Mouse (Mus musculus): Measurements from ENCODE around the gene Rbfox1. TPM values are rescaled to one million over a fixed set of nuclear protein-coding genes. Genes with fewer than 3 reads are reported as not detected.

The Rbfox1 gene
- polyA plus RNA-seq, 1 experiment: 0.22 TPM

DNA sequence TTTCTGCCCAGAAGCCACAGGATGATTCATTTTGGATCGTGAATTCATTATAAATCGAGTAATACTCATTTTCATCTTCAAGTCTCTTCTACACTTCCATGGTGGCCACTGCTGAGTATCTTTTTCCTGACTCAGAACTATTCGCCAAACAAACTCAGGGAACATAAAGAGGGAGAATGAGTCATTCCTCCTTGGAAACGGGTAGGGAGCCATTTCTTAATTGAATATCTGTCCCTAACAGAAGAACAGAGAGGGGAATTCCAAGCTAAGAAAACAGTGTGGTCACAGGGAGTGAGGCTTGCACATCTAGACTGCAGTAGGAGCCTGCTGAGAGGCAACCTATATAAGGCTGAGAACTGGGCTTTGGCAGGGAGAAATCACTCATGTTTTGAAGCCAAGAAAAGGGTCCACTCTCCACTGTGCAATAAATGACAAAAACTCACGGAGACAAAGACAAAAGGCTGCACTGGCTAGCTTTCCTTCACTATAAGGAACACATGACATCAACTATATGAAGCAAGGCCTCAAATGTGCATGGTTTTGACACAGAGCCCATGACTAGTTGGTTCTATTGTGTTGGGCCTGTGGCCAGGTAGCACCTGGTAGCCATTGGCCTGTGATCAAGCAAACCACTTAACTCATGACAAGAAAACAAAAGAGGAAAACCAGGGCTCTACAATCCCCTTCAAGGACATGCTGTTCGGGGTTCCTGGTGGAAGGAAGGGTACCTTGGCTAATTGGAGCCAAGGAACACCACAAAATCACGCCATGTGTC, 386.6 kb downstream of the Rbfox1 start:
- Histone ChIP-seq H3K27me3 (ENCODE audit: control insufficient read depth, insufficient read depth, insufficient read length) (no peaks in the 10 kb centered on the region), H3K4me3 (ENCODE audit: insufficient read depth, poor library complexity, severe bottlenecking) (no peak overlapping the region), H3ac (ENCODE audit: control insufficient read depth, insufficient read length, low read depth) (no peak overlapping the region), H3K79me2 (ENCODE audit: control insufficient read depth, insufficient read depth) (no peaks in the 10 kb centered on the region), H3K36me3 (ENCODE audit: control insufficient read depth, insufficient read depth) (no peaks in the 10 kb centered on the region), H3K79me3 (ENCODE audit: low read depth) (no peaks in the 10 kb centered on the region)
- TF ChIP-seq USF1 (IDR thresholded peaks at IDR 0.05; ENCODE audit: low read depth): no peak
- TF ChIP-seq CEBPB (IDR thresholded peaks at IDR 0.05; ENCODE audit: low read depth): no peak
- TF ChIP-seq MAX (IDR thresholded peaks at IDR 0.05): no peak
- TF ChIP-seq MYOG (IDR thresholded peaks at IDR 0.05; ENCODE audit: control insufficient read depth, extremely low read depth, insufficient read length): no peak
- no peak for TF ChIP-seq MYOD1 (IDR thresholded peaks at IDR 0.05; ENCODE audit: control insufficient read depth, insufficient read length, low read depth)
- TF ChIP-seq FOSL1 (IDR thresholded peaks at IDR 0.05; ENCODE audit: insufficient read depth, low read length, poor library complexity, severe bottlenecking): no peak
- no peak for TF ChIP-seq CTCF (IDR thresholded peaks at IDR 0.05; ENCODE audit: control insufficient read depth, insufficient read depth, insufficient read length)

DNA sequence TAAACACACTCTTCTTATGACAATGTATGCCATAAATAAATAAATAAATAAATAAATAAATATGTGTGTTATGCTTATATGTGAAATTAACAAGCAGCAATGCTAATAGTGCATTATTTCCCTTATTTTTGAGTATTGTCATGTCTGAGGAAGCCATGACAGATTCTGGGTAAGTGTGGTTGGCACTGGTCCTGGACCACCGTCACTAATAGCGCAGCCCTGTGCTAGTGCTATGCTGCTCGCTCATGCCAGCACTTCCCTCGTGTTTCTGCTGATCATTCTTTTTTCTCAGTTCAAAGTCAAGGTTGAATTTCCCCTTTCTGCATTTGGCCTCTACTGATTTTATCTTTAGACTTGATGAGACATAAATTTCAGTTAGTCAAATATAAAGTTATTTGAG, 398.3 kb downstream of the Rbfox1 start:
- H3K4me3 ChIP-seq (ENCODE audit: insufficient read depth, poor library complexity, severe bottlenecking): no peak overlapping the region
- H3K79me3 ChIP-seq (ENCODE audit: low read depth): no peaks in the 10 kb centered on the region
- no peaks in the 10 kb centered on the region for H3K79me2 ChIP-seq (ENCODE audit: control insufficient read depth, insufficient read depth)
- no peaks in the 10 kb centered on the region for H3K27me3 ChIP-seq (ENCODE audit: control insufficient read depth, insufficient read depth, insufficient read length)
- TF ChIP-seq CEBPB (IDR thresholded peaks at IDR 0.05; ENCODE audit: low read depth) (no peak), USF1 (IDR thresholded peaks at IDR 0.05; ENCODE audit: low read depth) (no peak), MYOD1 (IDR thresholded peaks at IDR 0.05; ENCODE audit: control insufficient read depth, insufficient read length, low read depth) (no peak), FOSL1 (IDR thresholded peaks at IDR 0.05; ENCODE audit: insufficient read depth, low read length, poor library complexity, severe bottlenecking) (no peak)
- no peak overlapping the region for H3ac ChIP-seq (ENCODE audit: control insufficient read depth, insufficient read length, low read depth)
- no peaks in the 10 kb centered on the region for H3K36me3 ChIP-seq (ENCODE audit: control insufficient read depth, insufficient read depth)

DNA sequence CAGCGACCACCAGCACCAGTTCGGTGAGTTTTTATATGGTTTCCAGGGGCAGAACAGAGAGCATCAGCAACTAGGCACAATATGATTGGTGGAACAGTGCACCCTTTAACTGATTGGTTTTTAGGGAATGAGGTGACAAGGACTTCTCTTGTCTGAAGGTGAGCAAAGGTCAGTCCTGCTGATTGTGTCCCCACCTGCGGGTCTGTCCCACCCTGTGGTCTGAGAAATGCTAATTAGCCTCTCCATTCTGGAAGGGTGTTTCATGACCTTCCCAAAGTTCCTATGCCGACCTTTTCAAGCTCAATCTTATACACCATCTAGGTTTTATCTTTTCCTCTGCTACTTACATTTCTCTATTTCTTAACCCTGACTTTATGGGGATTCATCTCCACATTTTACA, 399.2 kb downstream of the Rbfox1 start:
- H3K27me3 ChIP-seq (ENCODE audit: control insufficient read depth, insufficient read depth, insufficient read length): no peaks in the 10 kb centered on the region
- no peak overlapping the region for H3ac ChIP-seq (ENCODE audit: control insufficient read depth, insufficient read length, low read depth)
- no peak overlapping the region for H3K4me3 ChIP-seq (ENCODE audit: insufficient read depth, poor library complexity, severe bottlenecking)
- H3K79me3 ChIP-seq (ENCODE audit: low read depth): no peaks in the 10 kb centered on the region
- no peaks in the 10 kb centered on the region for H3K79me2 ChIP-seq (ENCODE audit: control insufficient read depth, insufficient read depth)
- TF ChIP-seq MYOD1 (IDR thresholded peaks at IDR 0.05; ENCODE audit: control insufficient read depth, insufficient read length, low read depth): no peak
- no peak for TF ChIP-seq MYOG (IDR thresholded peaks at IDR 0.05; ENCODE audit: control insufficient read depth, extremely low read depth, insufficient read length)
- no peak for TF ChIP-seq CTCF (IDR thresholded peaks at IDR 0.05; ENCODE audit: control insufficient read depth, insufficient read depth, insufficient read length)
- no peak for TF ChIP-seq MAX (IDR thresholded peaks at IDR 0.05)
- no peak for TF ChIP-seq FOSL1 (IDR thresholded peaks at IDR 0.05; ENCODE audit: insufficient read depth, low read length, poor library complexity, severe bottlenecking)
- no peak for TF ChIP-seq CEBPB (IDR thresholded peaks at IDR 0.05; ENCODE audit: low read depth)
- no peak for TF ChIP-seq USF1 (IDR thresholded peaks at IDR 0.05; ENCODE audit: low read depth)
- no peaks in the 10 kb centered on the region for H3K36me3 ChIP-seq (ENCODE audit: control insufficient read depth, insufficient read depth)

DNA sequence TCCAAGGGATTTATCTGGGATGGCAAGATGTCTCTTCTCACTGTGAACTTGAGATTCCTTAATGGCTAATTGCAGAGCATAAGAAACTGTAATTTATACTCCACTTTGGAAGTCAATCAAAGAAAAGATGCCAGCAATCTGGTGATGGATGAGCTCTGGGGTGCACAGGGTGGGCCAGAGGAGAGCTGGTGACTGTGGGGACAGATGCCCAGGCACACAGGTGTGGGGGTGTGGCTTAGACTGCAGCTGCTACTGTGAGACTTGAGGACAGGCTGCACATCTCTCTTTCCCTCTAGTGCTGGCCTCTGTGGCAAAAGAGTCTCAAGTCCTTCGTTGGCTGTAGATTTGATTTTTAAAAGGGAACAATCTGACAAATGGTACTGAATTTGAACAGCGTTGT, 402.5 kb downstream of the Rbfox1 start:
- TF ChIP-seq CTCF (IDR thresholded peaks at IDR 0.05; ENCODE audit: control insufficient read depth, insufficient read depth, insufficient read length) (no peak), MYOG (IDR thresholded peaks at IDR 0.05; ENCODE audit: control insufficient read depth, extremely low read depth, insufficient read length) (no peak), CEBPB (IDR thresholded peaks at IDR 0.05; ENCODE audit: low read depth) (no peak), MYOD1 (IDR thresholded peaks at IDR 0.05; ENCODE audit: control insufficient read depth, insufficient read length, low read depth) (no peak), FOSL1 (IDR thresholded peaks at IDR 0.05; ENCODE audit: insufficient read depth, low read length, poor library complexity, severe bottlenecking) (no peak), USF1 (IDR thresholded peaks at IDR 0.05; ENCODE audit: low read depth) (no peak), MAX (IDR thresholded peaks at IDR 0.05) (no peak)

DNA sequence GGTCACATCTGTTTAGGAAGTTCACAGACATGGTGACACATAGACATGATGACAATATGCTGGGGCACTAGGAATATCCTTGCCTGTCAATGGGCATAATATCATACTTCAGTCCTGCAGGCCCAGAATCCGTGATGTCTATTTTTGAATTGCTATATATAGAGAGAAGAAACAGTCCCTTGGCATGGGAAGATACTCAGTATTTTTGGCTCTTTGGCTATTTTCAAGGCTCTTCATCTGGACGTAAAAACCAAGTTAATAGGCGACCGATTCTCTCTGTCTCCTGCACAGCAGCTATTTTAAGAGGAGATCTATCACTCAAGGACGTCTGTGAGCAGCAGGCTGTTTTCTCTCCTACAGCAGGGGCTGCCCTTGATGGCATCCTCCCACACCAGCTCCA, 415.0 kb downstream of the Rbfox1 start:
- Histone ChIP-seq H3ac (ENCODE audit: control insufficient read depth, insufficient read length, low read depth) (no peak overlapping the region), H3K36me3 (ENCODE audit: control insufficient read depth, insufficient read depth) (no peaks in the 10 kb centered on the region), H3K4me3 (ENCODE audit: insufficient read depth, poor library complexity, severe bottlenecking) (no peak overlapping the region), H3K27me3 (ENCODE audit: control insufficient read depth, insufficient read depth, insufficient read length) (no peaks in the 10 kb centered on the region), H3K79me3 (ENCODE audit: low read depth) (no peaks in the 10 kb centered on the region), H3K79me2 (ENCODE audit: control insufficient read depth, insufficient read depth) (no peaks in the 10 kb centered on the region)
- TF ChIP-seq CTCF (IDR thresholded peaks at IDR 0.05; ENCODE audit: control insufficient read depth, insufficient read depth, insufficient read length): no peak
- TF ChIP-seq FOSL1 (IDR thresholded peaks at IDR 0.05; ENCODE audit: insufficient read depth, low read length, poor library complexity, severe bottlenecking): no peak
- no peak for TF ChIP-seq MYOD1 (IDR thresholded peaks at IDR 0.05; ENCODE audit: control insufficient read depth, insufficient read length, low read depth)
- TF ChIP-seq USF1 (IDR thresholded peaks at IDR 0.05; ENCODE audit: low read depth): no peak
- TF ChIP-seq MAX (IDR thresholded peaks at IDR 0.05): no peak
- no peak for TF ChIP-seq MYOG (IDR thresholded peaks at IDR 0.05; ENCODE audit: control insufficient read depth, extremely low read depth, insufficient read length)
- TF ChIP-seq CEBPB (IDR thresholded peaks at IDR 0.05; ENCODE audit: low read depth): no peak

More for the DNA sequence above, 402.5 kb downstream of the Rbfox1 start:
- no peaks in the 10 kb centered on the region for H3K79me3 ChIP-seq (ENCODE audit: low read depth)
- H3K27me3 ChIP-seq (ENCODE audit: control insufficient read depth, insufficient read depth, insufficient read length): no peaks in the 10 kb centered on the region
- H3K4me3 ChIP-seq (ENCODE audit: insufficient read depth, poor library complexity, severe bottlenecking): no peak overlapping the region
- H3K79me2 ChIP-seq (ENCODE audit: control insufficient read depth, insufficient read depth): no peaks in the 10 kb centered on the region
- H3K36me3 ChIP-seq (ENCODE audit: control insufficient read depth, insufficient read depth): no peaks in the 10 kb centered on the region
- H3ac ChIP-seq (ENCODE audit: control insufficient read depth, insufficient read length, low read depth): no peak overlapping the region

Measured in C2C12 (cell line).